Mouse (Mus musculus) brown adipose tissue, adult 24 weeks (tissue): ENCODE measurements around the gene Tmem52. TPM values are rescaled to one million over a fixed set of nuclear protein-coding genes. Genes with fewer than 3 reads are reported as not detected.
"Not testable (repeated sequence)": the region's sequence is repeated elsewhere in the genome, so short reads cannot be mapped to it uniquely, and the experiment has no call there.

ENCODE experiments used
- H3K27ac ChIP-seq: fragments of 200-500 bp; replicated peaks from 2 replicates; pipeline ENCODE4 v1.5.1; 2012; ENCODE audit warnings: low read depth, mild to moderate bottlenecking, low read length
- H3K4me1 ChIP-seq: fragments of 200-500 bp; 2 replicates; pipeline ENCODE4 v1.6.1; 2012; ENCODE audit warnings: low read length, mixed read lengths; ENCODE audit not compliant: control insufficient read depth, insufficient read depth, insufficient read length
- H3K4me3 ChIP-seq: fragments of 200-500 bp; 2 replicates; pipeline ENCODE4 v1.5.1; 2012; ENCODE audit warnings: low read depth, mild to moderate bottlenecking, low read length, moderate library complexity; ENCODE audit not compliant: insufficient read depth
- polyA plus RNA-seq: library from polyadenylated mRNA; stranded (reverse); fragments of >200 nt; gene quantifications from 2 replicates; pipeline ENCODE4 v1.2.4, GENCODE M21; 2012; ENCODE audit not compliant: missing spikeins, insufficient read depth, insufficient read length

Gene Tmem52
- polyA plus RNA-seq, 1 experiment, result 1.1 TPM

GRCm38 (mm10) chr4:155466080-155466479 lies 2.8 kb upstream of the Tmem52 start:
- Histone ChIP-seq H3K4me1 (peaks cover 21% of the 10 kb centered on the region), H3K4me3 (no peak overlapping the region), H3K27ac (no peak overlapping the region)

- no peak overlapping the region for H3K4me3 ChIP-seq
- peaks cover 20% of the 10 kb centered on the region for H3K4me1 ChIP-seq
- no peak overlapping the region for H3K27ac ChIP-seq
Measured at GRCm38 (mm10) chr4:155467237-155468010, 1.5 kb upstream of the Tmem52 start.

- Histone ChIP-seq H3K27ac (no peak overlapping the region), H3K4me3 (no peak overlapping the region), H3K4me1 (peaks cover 10% of the 10 kb centered on the region; the same call in 1 of the 2 replicates)
Measured at GRCm38 (mm10) chr4:155469590-155470262, 812 bp downstream of the Tmem52 start.

- H3K27ac ChIP-seq, result no peak overlapping the region
- peaks cover 10% of the 10 kb centered on the region; the same call in 1 of the 2 replicates for H3K4me1 ChIP-seq
- no peak overlapping the region for H3K4me3 ChIP-seq
Measured at GRCm38 (mm10) chr4:155470263-155470953, 1.5 kb downstream of the Tmem52 start.

- Histone ChIP-seq H3K27ac (no peak overlapping the region), H3K4me1 (peaks cover 10% of the 10 kb centered on the region; the same call in 1 of the 2 replicates), H3K4me3 (no peak overlapping the region)
Measured at GRCm38 (mm10) chr4:155470997-155471396, 2.1 kb downstream of the Tmem52 start.

GRCm38 (mm10) chr4:155471406-155471805 lies 2.5 kb downstream of the Tmem52 start:
- H3K27ac ChIP-seq, result no peak overlapping the region
- H3K4me3 ChIP-seq, result no peak overlapping the region
- H3K4me1 ChIP-seq, result peaks cover 10% of the 10 kb centered on the region; the same call in 1 of the 2 replicates

- Histone ChIP-seq H3K27ac (no peak overlapping the region), H3K4me3 (no peak overlapping the region), H3K4me1 (peaks cover 10% of the 10 kb centered on the region; the same call in 1 of the 2 replicates)
Measured at GRCm38 (mm10) chr4:155472716-155473290, 3.9 kb downstream of the Tmem52 start.

GRCm38 (mm10) chr4:155473319-155473718 lies 4.4 kb downstream of the Tmem52 start:
- Histone ChIP-seq H3K4me3 (no peak overlapping the region), H3K4me1 (peaks cover 10% of the 10 kb centered on the region; the same call in 1 of the 2 replicates), H3K27ac (no peak overlapping the region)

- not testable (repeated sequence) for H3K4me3 ChIP-seq, H3K4me1 ChIP-seq
Measured at GRCm38 (mm10) chr4:155473796-155474195, 4.9 kb downstream of the Tmem52 start.

GRCm38 (mm10) chr4:155481381-155482124 lies 12.6 kb downstream of the Tmem52 start:
- H3K27ac ChIP-seq, result peak overlapping the region; percentile 40
- 0 out of 2 replicates have a peak overlapping the region, but pooled peaks have one; percentile 22 for H3K4me3 ChIP-seq
- peaks cover 18% of the 10 kb centered on the region for H3K4me1 ChIP-seq

More at GRCm38 (mm10) chr4:155473796-155474195, 4.9 kb downstream of the Tmem52 start:
- not testable (repeated sequence) for H3K27ac ChIP-seq

GRCm38 (mm10) chr4:155482125-155482480 lies 13.2 kb downstream of the Tmem52 start:
- Histone ChIP-seq H3K4me1 (peaks cover 23% of the 10 kb centered on the region), H3K4me3 (0 out of 2 replicates have a peak overlapping the region, but pooled peaks have one; percentile 22), H3K27ac (peak overlapping the region; percentile 40)

- Histone ChIP-seq H3K4me3 (no peak overlapping the region), H3K4me1 (peaks cover 31% of the 10 kb centered on the region), H3K27ac (no peak overlapping the region)
Measured at GRCm38 (mm10) chr4:155482733-155483540, 14.0 kb downstream of the Tmem52 start.

GRCm38 (mm10) chr4:155485521-155485920 lies 16.6 kb downstream of the Tmem52 start:
- Histone ChIP-seq H3K4me1 (peaks cover 54% of the 10 kb centered on the region), H3K4me3 (no peak overlapping the region), H3K27ac (peak overlapping the region; percentile 29; the same call in 1 of the 2 replicates)

- H3K4me3 ChIP-seq, result no peak overlapping the region
- H3K27ac ChIP-seq, result peak overlapping the region; percentile 91
- peaks cover 51% of the 10 kb centered on the region for H3K4me1 ChIP-seq
Measured at GRCm38 (mm10) chr4:155487746-155488145, 18.8 kb downstream of the Tmem52 start.
